Mouse (Mus musculus): ENCODE measurements around the gene Tenm3.
"Not testable (repeated sequence)": the region's sequence is repeated elsewhere in the genome, so short reads cannot be mapped to it uniquely, and the experiment has no call there.

Gene Tenm3

GRCm38 (mm10) chr8:48181000-48181399 lies 662.8 kb downstream of the Tenm3 start:
- DNase-seq = no peak

DNA sequence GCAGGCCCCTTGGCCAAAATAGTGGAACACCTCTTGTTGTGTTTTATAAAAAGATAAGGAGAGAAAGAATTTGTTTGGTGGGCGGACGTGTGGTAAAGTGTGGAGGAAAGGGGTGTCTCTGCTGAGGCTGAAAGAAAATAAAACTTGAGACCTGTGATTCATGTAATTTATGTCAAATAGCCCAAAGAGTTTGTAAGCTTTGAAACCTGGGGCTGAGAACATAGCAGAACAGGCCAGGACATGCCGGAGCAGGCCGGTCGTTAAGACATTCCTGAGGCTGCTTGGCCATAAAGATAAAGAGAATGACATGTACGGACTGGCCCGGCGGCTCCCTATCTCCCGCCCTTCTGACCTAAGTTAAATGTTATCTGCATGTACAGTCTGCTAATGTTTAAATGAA lies 663.6 kb downstream of the Tenm3 start:
- not testable (repeated sequence) for DNase-seq

GRCm38 (mm10) chr8:48178993-48179392 lies 664.8 kb downstream of the Tenm3 start:
- no peak for DNase-seq

- DNase-seq = no peak
Observed at GRCm38 (mm10) chr8:48177876-48178275, 665.9 kb downstream of the Tenm3 start.

Measured in kidney, adult 8-10 months (tissue).